Mouse (Mus musculus) cerebellum, adult 2 months (tissue): ENCODE results near the gene Ociad2. TPM values are rescaled to one million over a fixed set of nuclear protein-coding genes. Genes with fewer than 3 reads are reported as not detected.

Source experiments
- DNase-seq, 2 experiments: peaks; one replicate each; pipeline ENCODE4 v3.0.0; 2021
- H3K27ac ChIP-seq: fragments of 200-500 bp; 2 replicates; pipeline ENCODE4 v1.5.1; 2012; ENCODE audit warnings: low read length, control low read depth, inconsistent platforms; ENCODE audit not compliant: insufficient read depth
- H3K27me3 ChIP-seq: fragments of 200-500 bp; 2 replicates; pipeline ENCODE4 v1.6.1; 2012; ENCODE audit warnings: inconsistent platforms, mild to moderate bottlenecking, low read length, moderate library complexity; ENCODE audit not compliant: control insufficient read depth, insufficient read depth
- H3K4me1 ChIP-seq: fragments of 200-500 bp; 2 replicates; pipeline ENCODE4 v1.6.1; 2011; ENCODE audit warnings: low read length; ENCODE audit not compliant: control insufficient read depth, insufficient read depth
- H3K4me3 ChIP-seq: fragments of 200-500 bp; replicated peaks from 2 replicates; pipeline ENCODE3; 2011; ENCODE audit warnings: mild to moderate bottlenecking, low read depth, low read length, control low read depth; ENCODE audit not compliant: insufficient read depth
- CTCF ChIP-seq: fragments of 200-500 bp; IDR thresholded peaks from 2 replicates; pipeline ENCODE4 v1.5.1; 2011; ENCODE audit warnings: low read depth, mild to moderate bottlenecking, control low read depth, low read length, moderate library complexity, borderline replicate concordance; ENCODE audit not compliant: insufficient read depth
- POLR2A ChIP-seq: fragments of 200-500 bp; IDR thresholded peaks from 2 replicates; pipeline ENCODE4 v1.6.1; 2011; ENCODE audit warnings: low read length, control low read depth, borderline replicate concordance; ENCODE audit not compliant: insufficient read depth
- WGBS: fragments of 180-500 bp; shearing (Covaris S2); methylation state at CpG from one replicate; pipeline ENCODE4 v1.1.7; 2018; 5-methylcytosine and 5-hydroxymethylcytosine counted together
- polyA plus RNA-seq: library from polyadenylated mRNA; depleted of rRNA; stranded (reverse); fragments of >200 nt; gene quantifications from 2 replicates; pipeline ENCODE4 v1.2.3, GENCODE M21; 2012

The Ociad2 gene
- polyA plus RNA-seq, 1 experiment, result 20.5 TPM

DNA sequence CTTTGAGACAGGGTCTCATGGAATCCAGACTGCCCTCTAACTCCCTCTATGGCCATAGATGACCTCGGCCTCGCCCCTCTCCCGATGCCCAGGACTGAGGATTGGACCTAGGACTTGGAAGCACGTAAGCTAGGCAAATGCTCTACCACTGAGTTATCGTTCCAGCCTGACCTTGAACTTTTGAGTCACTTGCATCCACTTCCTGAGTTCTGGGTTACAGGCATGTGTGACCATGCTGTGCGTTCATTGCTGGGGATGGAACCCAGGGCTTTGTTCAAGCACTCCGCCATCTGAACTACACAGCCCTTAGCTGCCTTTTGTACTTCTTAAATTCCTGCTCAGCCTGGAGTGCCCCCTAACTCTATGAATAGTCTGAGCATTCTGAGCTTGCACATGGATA is 35.7 kb upstream of the Ociad2 start:
- Histone ChIP-seq H3K4me3 (no peak overlapping the region), H3K27ac (no peak overlapping the region), H3K4me1 (no peaks in the 10 kb centered on the region), H3K27me3 (no peaks in the 10 kb centered on the region; the same call in 1 of the 2 replicates)
- TF ChIP-seq CTCF (no peak), POLR2A (no peak)
- 83% methylated on average over 7 of the region's 7 CpGs for WGBS
- no peak for DNase-seq

GRCm38 (mm10) chr5:73376041-73376440 is 35.2 kb upstream of the Ociad2 start:
- H3K4me3 ChIP-seq, result no peak overlapping the region
- WGBS, result 45% methylated on average over 9 of the region's 9 CpGs
- TF ChIP-seq POLR2A (no peak), CTCF (no peak)
- no peaks in the 10 kb centered on the region; the same call in 1 of the 2 replicates for H3K27me3 ChIP-seq
- no peak for DNase-seq
- no peaks in the 10 kb centered on the region for H3K4me1 ChIP-seq
- no peak overlapping the region for H3K27ac ChIP-seq

DNA sequence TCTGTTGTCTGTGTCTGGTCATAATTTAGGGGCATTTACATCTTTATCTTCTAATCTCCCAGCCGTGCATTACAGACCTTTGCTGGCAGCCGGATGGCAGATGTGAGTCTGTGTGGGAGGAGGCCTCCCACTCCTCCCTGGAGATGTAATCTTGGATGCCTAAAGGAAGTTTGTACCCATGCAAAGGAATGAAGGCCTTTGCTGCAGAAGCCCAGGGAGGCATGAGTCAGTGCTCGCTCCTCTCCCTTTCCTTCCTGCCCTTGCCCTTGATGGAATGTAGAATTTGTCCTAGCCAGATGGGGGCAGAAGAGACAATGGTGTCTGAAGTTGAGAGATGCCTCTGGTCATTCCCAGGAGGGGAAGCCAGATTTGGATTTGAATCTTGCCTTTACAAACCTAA is 32.4 kb upstream of the Ociad2 start:
- WGBS, result 60% methylated on average over 3 of the region's 3 CpGs
- H3K4me3 ChIP-seq, result no peak overlapping the region
- TF ChIP-seq POLR2A (no peak), CTCF (no peak)
- H3K4me1 ChIP-seq, result no peaks in the 10 kb centered on the region
- no peak for DNase-seq
- no peak overlapping the region for H3K27ac ChIP-seq
- H3K27me3 ChIP-seq, result no peaks in the 10 kb centered on the region

DNA sequence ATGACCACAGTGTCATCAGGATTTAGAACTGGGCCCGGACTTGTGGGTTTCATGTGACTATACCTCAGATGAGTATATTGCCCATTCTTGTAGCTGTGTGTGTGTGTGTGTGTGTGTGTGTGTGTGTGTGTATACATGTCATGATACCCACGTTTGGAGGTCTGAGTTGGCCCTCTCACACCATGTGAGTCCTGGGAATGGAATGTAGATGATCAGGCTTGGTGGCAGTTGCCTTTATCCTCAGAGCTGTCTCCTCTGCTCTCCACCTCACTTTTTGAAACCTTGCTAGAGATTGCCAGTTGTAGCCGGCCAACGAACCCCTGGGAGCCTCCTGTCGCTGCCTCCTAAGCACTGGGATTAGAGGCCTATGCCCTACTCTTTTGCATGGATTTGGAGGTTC is 31.8 kb upstream of the Ociad2 start:
- Histone ChIP-seq H3K27ac (no peak overlapping the region), H3K4me3 (no peak overlapping the region), H3K27me3 (no peaks in the 10 kb centered on the region), H3K4me1 (no peaks in the 10 kb centered on the region)
- WGBS, result 85% methylated on average over 5 of the region's 5 CpGs
- no peak for DNase-seq
- TF ChIP-seq POLR2A, result no peak
- no peak for TF ChIP-seq CTCF

DNA sequence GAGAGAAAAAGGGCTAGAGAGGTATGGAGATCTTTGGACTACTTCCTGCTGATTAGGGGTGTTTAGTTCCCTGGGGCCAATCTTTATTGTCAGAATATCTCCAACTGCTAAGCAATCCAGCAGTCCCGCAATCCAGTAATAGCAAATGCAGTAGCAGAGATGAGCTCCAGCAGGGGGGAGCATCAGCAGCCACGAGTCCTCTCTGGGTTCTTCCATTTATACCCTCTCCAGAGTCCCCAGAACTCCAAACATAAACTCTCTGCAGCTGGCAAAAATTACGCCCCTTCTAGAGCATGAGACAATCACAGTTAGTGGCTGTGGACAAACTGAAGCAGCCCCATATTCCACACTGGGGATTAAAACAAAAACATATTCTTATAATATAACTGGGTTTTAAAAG is 28.9 kb upstream of the Ociad2 start:
- DNase-seq, result no peak
- no peak overlapping the region for H3K27ac ChIP-seq

DNA sequence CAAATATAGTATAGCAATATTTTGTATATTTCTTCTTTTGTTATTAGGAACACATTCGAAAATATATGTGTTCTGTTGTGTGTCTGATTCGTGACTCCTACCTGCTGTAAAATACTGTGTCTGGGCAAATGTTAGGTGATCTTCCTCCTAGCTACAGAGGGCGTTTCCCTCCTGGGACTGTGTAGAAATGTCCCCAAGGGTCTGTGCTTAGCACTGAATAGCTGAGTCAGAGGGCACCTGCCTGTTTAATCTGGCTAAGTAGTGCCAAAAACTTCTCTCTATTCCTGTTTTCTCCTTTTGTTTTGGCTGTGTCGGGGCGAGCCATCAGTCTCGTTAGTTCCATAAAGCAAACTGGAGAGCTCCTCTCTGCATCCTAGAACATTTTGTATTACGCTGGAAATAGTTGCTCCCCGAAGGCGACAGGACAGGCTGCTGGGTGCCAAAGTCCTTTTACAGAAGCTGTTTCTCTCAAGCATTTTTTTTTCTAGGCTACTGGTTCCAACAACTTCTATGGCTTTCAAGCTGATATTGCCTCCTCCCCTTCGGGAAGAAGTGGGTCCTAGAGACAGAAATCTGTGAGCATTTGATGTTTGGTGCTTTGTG is 28.1 kb upstream of the Ociad2 start:
- WGBS, result 59% methylated on average over 10 of the region's 10 CpGs
- TF ChIP-seq POLR2A (no peak), CTCF (no peak)
- no peak overlapping the region for H3K27ac ChIP-seq
- DNase-seq, result no peak
- no peak overlapping the region for H3K4me3 ChIP-seq
- no peaks in the 10 kb centered on the region for H3K4me1 ChIP-seq
- no peaks in the 10 kb centered on the region for H3K27me3 ChIP-seq

More for the DNA sequence above, 28.9 kb upstream of the Ociad2 start:
- no peaks in the 10 kb centered on the region for H3K4me1 ChIP-seq
- 50% methylated on average over 3 of the region's 3 CpGs for WGBS
- no peaks in the 10 kb centered on the region for H3K27me3 ChIP-seq
- TF ChIP-seq POLR2A, result no peak
- TF ChIP-seq CTCF, result no peak
- H3K4me3 ChIP-seq, result no peak overlapping the region

GRCm38 (mm10) chr5:73367906-73368305 is 27.1 kb upstream of the Ociad2 start:
- Histone ChIP-seq H3K27me3 (no peaks in the 10 kb centered on the region; the same call in 1 of the 2 replicates), H3K4me1 (no peaks in the 10 kb centered on the region), H3K27ac (no peak overlapping the region), H3K4me3 (no peak overlapping the region)
- no peak for TF ChIP-seq CTCF
- no peak for TF ChIP-seq POLR2A
- no peak for DNase-seq
- WGBS, result 81% methylated on average over 4 of the region's 4 CpGs

DNA sequence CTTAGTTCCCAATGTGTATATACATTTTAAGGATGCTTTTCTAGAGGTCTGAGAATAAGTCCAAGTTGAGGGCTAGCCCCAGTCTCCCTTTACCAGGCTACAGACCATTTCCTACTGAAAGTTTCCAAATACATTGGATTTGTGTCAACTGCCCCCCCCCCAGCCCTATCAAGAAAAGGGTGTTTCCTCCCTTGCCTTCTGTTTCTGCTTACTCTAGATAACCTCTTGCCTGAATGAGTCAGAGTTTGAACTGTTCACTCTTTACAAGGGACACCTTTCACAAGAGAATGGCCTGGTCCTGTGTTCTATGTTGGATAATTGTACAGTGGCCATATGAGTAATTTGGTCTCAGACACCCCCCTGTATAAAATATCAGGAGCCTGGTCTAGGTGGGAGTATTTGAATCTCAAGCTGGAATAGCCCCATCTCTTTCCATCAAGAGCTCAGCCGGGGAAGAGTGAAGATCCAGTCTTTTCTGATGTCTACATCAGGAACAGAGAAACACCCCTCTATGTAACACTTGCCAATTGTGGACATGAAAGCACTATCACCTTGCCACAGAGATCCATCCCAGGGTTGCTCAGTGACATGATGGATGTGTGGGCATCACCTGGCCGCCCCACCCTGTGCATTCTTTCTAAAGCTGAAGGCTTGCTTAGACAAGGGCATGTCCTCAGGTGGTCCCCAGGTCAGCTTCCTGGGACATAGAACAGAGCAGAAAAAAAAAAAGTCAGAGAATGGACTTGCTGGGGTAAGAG is 23.5 kb upstream of the Ociad2 start:
- Histone ChIP-seq H3K4me1 (no peaks in the 10 kb centered on the region), H3K27me3 (no peaks in the 10 kb centered on the region; the same call in 1 of the 2 replicates), H3K4me3 (no peak overlapping the region), H3K27ac (no peak overlapping the region)
- WGBS, result 87% methylated on average over 2 of the region's 2 CpGs
- no peak for DNase-seq
- TF ChIP-seq CTCF, result no peak
- TF ChIP-seq POLR2A, result no peak
